Mouse (Mus musculus) bone marrow macrophage, adult 2 months (primary cell): ENCODE data around the gene Smim11. TPM values are rescaled to one million over a fixed set of nuclear protein-coding genes. Genes with fewer than 3 reads are reported as not detected.

Experiments
- H3K27ac ChIP-seq: 2 replicates; pipeline ENCODE4 v1.5.1; 2012; ENCODE audit warnings: low read depth, low read length; ENCODE audit not compliant: insufficient read depth
- H3K4me1 ChIP-seq: 2 replicates; pipeline ENCODE4 v1.6.1; 2012; ENCODE audit warnings: low read length; ENCODE audit not compliant: control insufficient read depth, insufficient read depth
- H3K4me3 ChIP-seq: 2 replicates; pipeline ENCODE4 v1.5.1; 2012; ENCODE audit warnings: mild to moderate bottlenecking, low read length, moderate library complexity; ENCODE audit not compliant: insufficient read depth
- CTCF ChIP-seq: IDR thresholded peaks from 2 replicates; pipeline ENCODE4 v1.5.1; 2012; ENCODE audit warnings: low read depth, mild to moderate bottlenecking, low read length, moderate library complexity
- POLR2A ChIP-seq: IDR thresholded peaks from 2 replicates; pipeline ENCODE4 v1.6.1; 2012; ENCODE audit warnings: mild to moderate bottlenecking, low read depth, low read length, borderline replicate concordance
- polyA plus RNA-seq: library from polyadenylated mRNA; stranded (reverse); fragments of >200 nt; gene quantifications from 2 replicates; pipeline ENCODE4 v1.2.4, GENCODE M21; 2012; ENCODE audit not compliant: missing spikeins, insufficient read depth, insufficient read length

The Smim11 gene
- polyA plus RNA-seq, 1 experiment = 68.3 TPM

- Histone ChIP-seq H3K4me1 (no peaks in the 10 kb centered on the region), H3K27ac (no peak overlapping the region), H3K4me3 (no peak overlapping the region)
- TF ChIP-seq CTCF = no peak
- TF ChIP-seq POLR2A = no peak
Observed at GRCm38 (mm10) chr16:92316049-92316738, 15.1 kb downstream of the Smim11 start.

DNA sequence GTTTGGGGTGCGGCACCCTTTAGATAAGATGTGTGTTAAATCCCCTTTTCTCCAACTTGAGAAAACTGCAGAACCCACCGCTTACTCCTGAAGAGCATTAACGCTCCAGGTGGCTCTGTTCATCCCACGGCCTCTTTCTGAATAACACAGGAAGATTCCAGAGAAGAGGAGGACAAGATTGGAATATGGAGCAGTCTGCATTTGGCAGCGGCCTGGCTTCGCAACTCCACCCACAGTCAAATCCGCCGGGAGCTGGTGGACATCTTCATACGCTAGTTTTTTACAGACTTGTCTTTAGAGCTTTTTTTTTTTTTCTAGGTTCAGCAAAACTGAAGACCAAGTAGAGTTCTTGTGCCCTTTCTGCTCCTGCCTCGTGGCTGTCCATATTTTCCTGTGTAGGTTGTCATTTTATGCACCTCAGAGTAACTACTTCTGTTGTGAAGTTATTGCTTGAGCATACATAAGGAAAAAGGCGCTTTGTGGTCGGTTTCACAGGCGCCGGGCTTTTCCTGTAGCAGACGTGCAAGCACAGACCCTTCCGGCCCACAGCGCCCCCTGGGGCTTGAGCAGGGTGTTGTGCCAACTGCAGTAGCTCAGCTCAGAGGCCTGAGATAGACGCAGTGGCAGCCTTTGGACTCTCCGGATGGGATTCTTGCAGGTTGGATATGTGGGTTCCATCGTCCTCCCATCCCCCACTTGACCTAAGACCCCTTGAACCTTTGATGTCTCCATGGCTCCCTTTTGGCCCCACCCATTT lies 18.4 kb downstream of the Smim11 start:
- no peak overlapping the region for H3K27ac ChIP-seq
- H3K4me3 ChIP-seq = no peak overlapping the region
- H3K4me1 ChIP-seq = no peaks in the 10 kb centered on the region
- TF ChIP-seq CTCF = peak; percentile 23; the same call in 1 of the 2 replicates
- TF ChIP-seq POLR2A = no peak

GRCm38 (mm10) chr16:92320361-92320760 lies 19.3 kb downstream of the Smim11 start:
- Histone ChIP-seq H3K4me1 (no peaks in the 10 kb centered on the region), H3K27ac (no peak overlapping the region), H3K4me3 (no peak overlapping the region)
- TF ChIP-seq CTCF = no peak
- TF ChIP-seq POLR2A = no peak

DNA sequence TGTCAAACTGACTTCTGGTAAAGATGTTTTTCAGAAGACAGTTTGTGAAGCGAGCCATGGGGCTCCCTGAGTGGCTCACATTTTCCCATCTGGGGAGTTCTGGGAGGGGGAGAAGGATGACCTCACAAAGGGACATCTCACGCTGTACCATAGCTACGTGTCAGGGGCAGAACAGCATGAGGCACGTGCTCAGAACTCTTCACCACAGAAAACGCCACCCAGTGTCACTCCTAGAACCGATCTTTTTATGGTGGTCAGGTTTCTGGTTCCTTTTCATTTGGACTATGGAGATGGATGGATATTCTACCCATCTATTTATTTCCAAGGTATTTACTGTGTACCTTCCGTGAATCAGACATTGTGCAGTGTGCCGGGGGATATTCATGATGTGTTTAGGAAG lies 20.3 kb downstream of the Smim11 start, which contains the start of gene Fam243:
Gene Fam243, minus strand, starts transcription at position 101 of the 400 bp plus-strand sequence.
- Histone ChIP-seq H3K4me3 (no peak within 1 kb of the TSS), H3K4me1 (no peaks in the 10 kb centered on the region), H3K27ac (no peak within 1 kb of the TSS)
- no peak for TF ChIP-seq CTCF
- no peak for TF ChIP-seq POLR2A

DNA sequence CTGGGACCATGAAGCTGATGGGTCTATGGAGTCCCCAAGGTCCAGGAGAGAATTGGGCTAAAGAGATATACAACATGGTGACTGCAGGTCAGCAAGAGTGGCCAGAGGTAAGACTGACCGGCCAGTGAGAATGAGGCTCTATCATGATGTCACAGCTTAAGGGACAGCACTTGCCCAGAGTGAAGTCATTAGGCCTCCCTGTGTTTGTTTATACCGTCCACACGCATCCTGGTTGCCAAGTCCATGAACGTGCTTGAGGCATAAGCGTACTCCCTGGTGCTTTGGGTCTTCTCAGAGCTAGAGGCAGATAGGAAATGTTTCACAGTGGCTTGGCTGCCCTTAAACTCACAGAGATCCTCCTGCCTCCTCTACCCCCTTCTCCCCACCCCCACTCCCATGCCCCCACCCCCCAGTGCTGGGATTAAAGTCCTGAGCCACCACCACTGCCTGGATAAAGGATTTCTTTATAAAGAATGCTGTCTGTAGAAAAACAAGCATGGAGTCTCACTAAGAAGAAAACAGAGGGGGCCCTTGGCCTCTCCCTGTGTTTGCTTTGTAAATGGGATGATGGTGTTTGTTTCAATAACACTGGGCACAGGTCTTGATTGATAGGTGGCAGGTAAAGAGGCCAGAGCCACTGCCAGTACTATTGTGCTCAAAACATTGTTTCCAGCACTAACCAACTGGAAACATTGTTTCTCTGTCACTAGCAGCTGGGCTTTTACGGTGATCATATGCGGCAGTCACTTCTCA lies 23.4 kb downstream of the Smim11 start:
- Histone ChIP-seq H3K4me3 (no peak overlapping the region), H3K27ac (no peak overlapping the region), H3K4me1 (no peaks in the 10 kb centered on the region)
- TF ChIP-seq POLR2A (no peak), CTCF (no peak)

- H3K4me1 ChIP-seq = no peaks in the 10 kb centered on the region
- H3K4me3 ChIP-seq = no peak overlapping the region
- no peak overlapping the region for H3K27ac ChIP-seq
- TF ChIP-seq POLR2A = no peak
- TF ChIP-seq CTCF = no peak
Observed at GRCm38 (mm10) chr16:92325062-92325406, 23.9 kb downstream of the Smim11 start.

GRCm38 (mm10) chr16:92327911-92328310 lies 26.8 kb downstream of the Smim11 start:
- Histone ChIP-seq H3K4me1 (no peaks in the 10 kb centered on the region), H3K27ac (no peak overlapping the region), H3K4me3 (no peak overlapping the region)
- TF ChIP-seq POLR2A (no peak), CTCF (no peak)

- H3K4me3 ChIP-seq = no peak overlapping the region
- H3K4me1 ChIP-seq = no peaks in the 10 kb centered on the region
- H3K27ac ChIP-seq = no peak overlapping the region
- TF ChIP-seq CTCF = no peak
- no peak for TF ChIP-seq POLR2A
Observed at GRCm38 (mm10) chr16:92330966-92331365, 29.9 kb downstream of the Smim11 start.

DNA sequence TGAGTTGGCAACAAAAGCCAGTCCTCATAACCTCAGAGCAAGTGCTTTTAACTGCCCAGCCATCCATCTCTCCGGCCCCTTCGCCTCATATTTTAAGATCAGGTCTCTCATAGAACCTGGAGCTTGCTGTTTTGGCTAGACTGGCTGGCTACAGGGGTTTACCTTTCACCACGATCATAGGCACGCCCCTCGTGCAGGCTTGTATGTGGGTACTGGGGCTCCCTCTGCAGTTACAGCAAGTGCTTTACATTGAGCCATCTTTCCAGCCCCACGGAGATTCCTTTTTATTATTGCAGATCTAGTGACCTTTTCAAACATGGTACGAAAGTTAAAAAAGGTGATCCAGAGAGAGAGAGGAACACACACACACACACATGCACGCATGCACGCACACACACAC lies 33.5 kb downstream of the Smim11 start:
- H3K27ac ChIP-seq = no peak overlapping the region
- TF ChIP-seq POLR2A (no peak), CTCF (no peak)
- no peak overlapping the region for H3K4me3 ChIP-seq
- no peaks in the 10 kb centered on the region for H3K4me1 ChIP-seq

DNA sequence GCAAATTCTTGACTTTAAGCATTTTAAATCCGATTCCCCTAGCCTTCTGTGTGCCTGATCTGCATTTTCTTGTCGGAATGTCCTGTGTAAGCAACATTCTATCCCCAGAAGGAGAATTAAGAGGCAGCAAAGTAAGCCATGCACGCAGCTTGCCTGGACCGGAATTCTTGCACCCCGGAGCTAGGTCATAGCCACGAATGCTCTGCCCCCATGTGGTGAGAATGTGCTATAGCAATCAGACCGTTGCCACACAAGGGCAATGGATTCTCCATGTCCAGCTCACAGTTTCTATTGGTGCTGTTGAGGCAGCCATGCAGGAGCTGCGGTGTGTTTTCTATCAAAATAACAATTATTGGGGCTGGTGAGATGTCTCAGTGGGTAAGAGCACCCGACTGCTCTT lies 35.2 kb downstream of the Smim11 start:
- peak; percentile 67 for TF ChIP-seq CTCF
- TF ChIP-seq POLR2A = no peak
- Histone ChIP-seq H3K27ac (no peak overlapping the region), H3K4me1 (no peaks in the 10 kb centered on the region), H3K4me3 (no peak overlapping the region)
